Mouse (Mus musculus): ENCODE data around the gene Ksr1. TPM values are rescaled to one million over a fixed set of nuclear protein-coding genes. Genes with fewer than 3 reads are reported as not detected.
A peak's percentile ranks its signal among the peaks of the same experiment; 100 is the strongest.

Ksr1 gene
- polyA plus RNA-seq, 1 experiment from 2014 or later: 3.7 TPM

DNA sequence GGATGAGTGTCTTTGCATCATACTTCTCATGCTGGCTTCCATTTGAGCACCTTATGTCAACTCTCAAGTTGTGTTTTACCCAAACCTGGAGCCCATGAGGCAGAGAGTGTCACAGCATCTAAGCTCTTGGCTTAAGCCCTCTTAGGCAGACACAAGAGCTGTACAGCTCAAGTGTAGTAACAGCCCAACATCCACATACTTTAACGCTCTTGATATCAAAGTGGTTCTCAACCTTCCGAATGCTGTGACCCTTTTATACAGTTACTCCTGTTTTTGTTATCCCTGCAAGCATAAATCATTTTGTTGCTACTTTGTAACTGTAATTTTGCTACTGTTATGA, 80.0 kb downstream of the Ksr1 start:
- H3K9me3 ChIP-seq: no peaks in the 10 kb centered on the region
- H3K27ac ChIP-seq: no peak overlapping the region
- 93% methylated on average over 2 of the region's 2 CpGs for WGBS

DNA sequence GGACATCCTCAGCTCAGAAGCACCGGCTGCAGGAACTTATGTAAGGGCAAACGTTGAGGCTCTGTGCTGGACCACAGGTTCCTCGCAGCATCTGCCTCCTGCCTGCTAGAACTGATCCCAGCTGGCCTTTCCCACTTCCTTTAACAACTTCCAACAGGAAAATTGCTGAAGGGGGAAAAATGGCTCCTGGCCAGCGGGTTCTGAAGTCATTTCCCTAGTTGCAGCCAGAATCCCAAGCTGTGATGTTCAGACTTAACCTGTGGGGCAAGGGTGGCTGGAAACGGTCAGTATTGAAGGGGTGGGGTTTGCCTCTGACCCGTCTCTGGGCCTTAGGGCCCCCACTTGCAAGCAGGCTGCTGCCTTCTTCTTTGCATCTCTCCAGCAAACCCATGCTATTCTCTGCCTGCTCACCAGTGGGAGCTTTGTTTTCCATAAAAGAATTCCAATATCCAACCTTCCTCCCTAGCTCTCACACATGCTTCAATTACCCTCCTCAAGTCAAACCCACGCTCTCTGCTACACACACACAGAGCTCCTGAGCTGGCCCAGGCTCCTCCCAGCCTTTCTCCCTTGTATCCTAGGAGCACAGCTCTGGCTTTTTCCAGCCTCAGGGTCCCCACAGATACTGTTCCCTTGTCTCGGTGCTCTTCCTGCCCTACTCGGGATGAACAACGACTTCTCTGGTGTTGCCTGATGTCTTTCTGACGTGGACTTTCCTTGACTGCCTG, 80.6 kb downstream of the Ksr1 start:
- H3K27ac ChIP-seq: no peak overlapping the region
- no peak overlapping the region for H3K4me2 ChIP-seq (replicated peaks)
- H3K9ac ChIP-seq: no peak overlapping the region
- WGBS: 72% methylated on average over 11 of the region's 11 CpGs
- peaks cover 10% of the 10 kb centered on the region; the same call in 1 of the 2 replicates for H3K4me1 ChIP-seq
- no peak for ATAC-seq (ENCODE audit: low FRiP score, low read depth)
- H3K9me3 ChIP-seq: no peaks in the 10 kb centered on the region
- H3K36me3 ChIP-seq: no peaks in the 10 kb centered on the region
- no peaks in the 10 kb centered on the region for H3K27me3 ChIP-seq (replicated peaks)
- H3K4me3 ChIP-seq: no peak overlapping the region

More for the DNA sequence above, 80.0 kb downstream of the Ksr1 start:
- Histone ChIP-seq H3K4me1 (peaks cover 10% of the 10 kb centered on the region; the same call in 1 of the 2 replicates), H3K27me3 (replicated peaks) (no peaks in the 10 kb centered on the region), H3K36me3 (no peaks in the 10 kb centered on the region), H3K4me3 (no peak overlapping the region), H3K4me2 (replicated peaks) (no peak overlapping the region), H3K9ac (no peak overlapping the region)
- ATAC-seq (ENCODE audit: low FRiP score, low read depth): no peak

DNA sequence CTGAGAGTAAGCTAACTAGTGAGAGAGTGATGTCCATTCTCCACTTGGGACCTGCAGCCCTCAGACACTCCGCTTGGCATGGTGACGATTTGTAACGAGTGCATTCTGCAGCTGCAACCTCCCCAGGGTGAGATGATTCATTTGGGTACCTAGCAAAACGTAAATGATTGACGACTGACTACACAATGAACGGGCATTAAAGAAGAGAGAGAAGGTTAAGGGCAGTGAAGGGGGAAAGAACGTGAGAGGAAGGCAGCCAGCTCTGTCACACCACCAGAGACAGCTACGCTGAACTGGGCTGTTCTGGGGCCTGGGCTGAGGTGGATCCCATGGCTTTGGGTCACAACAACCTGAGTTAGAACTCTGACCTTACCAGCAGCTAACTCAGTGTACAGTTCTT, 81.9 kb downstream of the Ksr1 start:
- Histone ChIP-seq H3K27me3 (replicated peaks) (no peaks in the 10 kb centered on the region), H3K9me3 (no peaks in the 10 kb centered on the region), H3K9ac (no peak overlapping the region), H3K4me2 (replicated peaks) (no peak overlapping the region), H3K4me1 (0 out of 2 replicates have a peak, but pooled peaks cover 10% of the 10 kb centered on the region), H3K27ac (no peak overlapping the region), H3K4me3 (no peak overlapping the region), H3K36me3 (no peaks in the 10 kb centered on the region)
- WGBS: 59% methylated on average over 8 of the region's 8 CpGs
- ATAC-seq (ENCODE audit: low FRiP score, low read depth): no peak

DNA sequence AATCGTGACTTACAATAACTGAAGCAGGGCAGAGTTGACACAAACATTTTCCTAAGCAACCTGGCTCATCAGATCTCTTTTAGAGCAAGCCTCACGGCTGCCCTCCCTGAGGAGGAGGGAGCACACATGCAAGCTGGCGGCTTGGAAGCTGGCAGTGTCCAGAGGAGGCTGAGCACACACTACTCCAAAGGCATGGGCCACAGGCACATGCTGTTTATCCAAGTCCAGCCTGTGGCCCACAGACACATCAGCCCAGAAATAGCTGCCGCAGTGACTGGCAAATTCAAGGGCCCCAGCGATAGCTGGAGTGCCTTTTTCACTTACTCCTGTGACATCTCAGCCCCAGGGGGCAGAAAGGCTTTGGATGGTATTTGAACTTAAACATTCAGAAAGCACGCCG, 82.6 kb downstream of the Ksr1 start:
- no peak overlapping the region for H3K27ac ChIP-seq

DNA sequence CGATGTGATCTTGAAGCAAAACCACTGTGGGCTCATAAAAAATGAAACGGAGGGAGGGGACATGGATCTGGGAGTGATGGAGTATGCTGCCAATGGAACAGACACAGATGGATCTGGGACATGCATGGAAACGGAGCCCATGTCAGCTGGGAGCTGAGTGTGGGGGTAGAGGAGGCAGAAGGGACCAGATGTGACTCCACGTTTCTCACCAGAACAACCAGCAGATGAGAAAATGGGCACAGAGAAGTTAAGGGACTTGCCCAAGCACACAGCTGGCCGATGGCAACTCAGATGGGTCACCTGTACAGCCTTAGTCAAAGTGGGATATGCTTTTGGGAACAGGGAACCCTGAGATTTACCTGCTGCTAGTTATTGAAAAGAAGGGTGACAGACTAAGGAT, 83.3 kb downstream of the Ksr1 start:
- Histone ChIP-seq H3K27me3 (replicated peaks) (no peaks in the 10 kb centered on the region), H3K4me2 (replicated peaks) (no peak overlapping the region), H3K36me3 (no peaks in the 10 kb centered on the region), H3K4me3 (no peak overlapping the region), H3K27ac (no peak overlapping the region), H3K4me1 (0 out of 2 replicates have a peak, but pooled peaks cover 11% of the 10 kb centered on the region), H3K9me3 (no peaks in the 10 kb centered on the region), H3K9ac (no peak overlapping the region)
- ATAC-seq (ENCODE audit: low FRiP score, low read depth): no peak
- WGBS: 76% methylated on average over 5 of the region's 5 CpGs

More for the DNA sequence above, 82.6 kb downstream of the Ksr1 start:
- Histone ChIP-seq H3K4me3 (no peak overlapping the region), H3K9me3 (no peaks in the 10 kb centered on the region), H3K4me2 (replicated peaks) (no peak overlapping the region), H3K9ac (no peak overlapping the region), H3K36me3 (no peaks in the 10 kb centered on the region), H3K27me3 (replicated peaks) (no peaks in the 10 kb centered on the region), H3K4me1 (0 out of 2 replicates have a peak, but pooled peaks cover 10% of the 10 kb centered on the region)
- WGBS: 86% methylated on average over 7 of the region's 7 CpGs
- ATAC-seq (ENCODE audit: low FRiP score, low read depth): no peak

DNA sequence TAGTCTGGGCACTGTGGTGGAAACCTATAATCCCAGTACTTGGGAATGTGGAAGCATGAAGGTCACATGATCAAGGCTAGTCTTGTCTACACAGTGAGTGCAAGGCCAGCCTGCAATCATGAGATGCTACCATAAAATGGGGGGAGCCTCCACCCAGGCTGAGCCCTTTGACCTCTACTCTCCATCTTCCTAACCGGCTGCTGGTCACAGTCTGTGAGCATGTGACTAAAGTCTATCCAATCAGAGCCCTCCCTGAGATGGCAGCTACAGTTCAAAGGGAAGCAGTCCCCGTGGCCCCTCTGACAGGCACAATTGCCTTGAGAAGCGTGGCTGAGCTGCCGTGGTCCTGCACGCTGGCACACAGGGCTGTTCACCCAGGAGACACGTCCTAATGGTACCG, 84.4 kb downstream of the Ksr1 start:
- H3K36me3 ChIP-seq: no peaks in the 10 kb centered on the region
- no peak for ATAC-seq (ENCODE audit: low FRiP score, low read depth)
- H3K27me3 ChIP-seq (replicated peaks): no peaks in the 10 kb centered on the region
- H3K4me1 ChIP-seq: peaks cover 22% of the 10 kb centered on the region
- no peak overlapping the region for H3K4me2 ChIP-seq (replicated peaks)
- no peak overlapping the region for H3K9ac ChIP-seq
- 29% methylated on average over 7 of the region's 7 CpGs for WGBS
- no peak overlapping the region for H3K27ac ChIP-seq
- H3K4me3 ChIP-seq: no peak overlapping the region
- no peaks in the 10 kb centered on the region for H3K9me3 ChIP-seq

DNA sequence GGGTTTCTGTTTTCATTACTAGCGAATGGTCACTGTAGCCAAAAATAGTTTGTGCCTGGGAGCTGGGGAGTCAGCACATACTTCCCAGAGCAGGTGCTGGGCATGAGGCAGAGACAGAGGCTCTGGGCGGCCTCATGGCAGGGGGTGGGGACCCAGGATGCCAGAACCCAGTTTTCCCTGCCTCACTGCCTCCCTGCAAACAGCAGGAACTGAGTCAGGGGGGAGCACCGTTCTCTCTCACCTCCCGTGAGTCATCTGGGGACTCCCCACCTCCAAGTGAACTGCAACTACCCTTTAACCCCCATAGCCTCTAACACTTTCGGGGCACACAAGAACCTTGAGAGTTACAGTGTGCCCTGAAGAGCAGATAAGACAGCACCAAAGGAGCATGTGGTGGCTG, 86.4 kb downstream of the Ksr1 start:
- Histone ChIP-seq H3K36me3 (no peaks in the 10 kb centered on the region), H3K9ac (no peak overlapping the region), H3K4me3 (no peak overlapping the region), H3K9me3 (no peaks in the 10 kb centered on the region), H3K27me3 (replicated peaks) (no peaks in the 10 kb centered on the region), H3K4me1 (peaks cover 25% of the 10 kb centered on the region), H3K4me2 (replicated peaks) (no peak overlapping the region), H3K27ac (no peak overlapping the region)
- 78% methylated on average over 5 of the region's 5 CpGs for WGBS
- no peak for ATAC-seq (ENCODE audit: low FRiP score, low read depth)

DNA sequence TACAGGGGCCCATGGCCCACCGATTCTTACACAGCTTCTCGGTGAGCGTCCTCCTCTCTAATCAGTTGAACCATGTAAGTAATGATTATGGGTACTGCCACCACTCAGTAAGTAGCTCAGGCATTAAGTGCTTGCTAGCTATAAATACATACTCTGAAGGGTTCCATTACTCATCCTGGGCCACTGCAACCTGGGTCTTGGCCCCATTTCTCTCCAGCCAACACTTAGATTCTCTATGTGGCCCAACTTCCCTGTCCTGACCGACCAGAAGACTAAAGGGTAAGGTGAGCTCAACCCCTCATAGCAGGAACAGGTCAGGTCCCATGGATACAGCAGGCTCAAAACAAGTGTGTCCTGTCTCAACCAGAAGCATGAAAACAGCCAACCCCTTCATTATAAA, 87.1 kb downstream of the Ksr1 start:
- peaks cover 32% of the 10 kb centered on the region for H3K4me1 ChIP-seq
- 83% methylated on average over 4 of the region's 4 CpGs for WGBS

DNA sequence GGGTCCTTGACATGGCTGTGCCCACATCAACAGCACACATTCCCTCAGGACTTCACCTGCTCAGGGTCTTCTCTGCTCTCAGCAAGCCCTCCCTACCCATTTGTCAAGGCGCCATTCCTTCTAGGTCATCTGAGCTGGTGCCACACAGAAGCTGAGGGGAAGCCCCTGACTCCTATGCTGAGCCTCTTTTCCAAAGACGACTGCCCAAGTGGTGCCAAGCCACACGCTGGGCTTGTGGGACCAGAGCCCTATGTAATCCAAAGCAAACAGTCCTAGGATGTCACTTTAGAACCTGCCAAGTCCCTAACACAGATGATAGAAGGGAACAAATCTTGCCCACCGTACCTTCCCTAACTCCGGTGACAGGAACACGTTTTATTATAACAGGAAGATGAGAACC, 87.6 kb downstream of the Ksr1 start:
- Histone ChIP-seq H3K4me3 (no peak overlapping the region), H3K4me1 (peaks cover 32% of the 10 kb centered on the region), H3K27me3 (replicated peaks) (no peaks in the 10 kb centered on the region)

More for the DNA sequence above, 87.1 kb downstream of the Ksr1 start:
- ATAC-seq (ENCODE audit: low FRiP score, low read depth): no peak
- Histone ChIP-seq H3K36me3 (no peaks in the 10 kb centered on the region), H3K9me3 (no peaks in the 10 kb centered on the region), H3K4me3 (no peak overlapping the region), H3K27me3 (replicated peaks) (no peaks in the 10 kb centered on the region), H3K9ac (no peak overlapping the region), H3K4me2 (replicated peaks) (no peak overlapping the region), H3K27ac (no peak overlapping the region)

DNA sequence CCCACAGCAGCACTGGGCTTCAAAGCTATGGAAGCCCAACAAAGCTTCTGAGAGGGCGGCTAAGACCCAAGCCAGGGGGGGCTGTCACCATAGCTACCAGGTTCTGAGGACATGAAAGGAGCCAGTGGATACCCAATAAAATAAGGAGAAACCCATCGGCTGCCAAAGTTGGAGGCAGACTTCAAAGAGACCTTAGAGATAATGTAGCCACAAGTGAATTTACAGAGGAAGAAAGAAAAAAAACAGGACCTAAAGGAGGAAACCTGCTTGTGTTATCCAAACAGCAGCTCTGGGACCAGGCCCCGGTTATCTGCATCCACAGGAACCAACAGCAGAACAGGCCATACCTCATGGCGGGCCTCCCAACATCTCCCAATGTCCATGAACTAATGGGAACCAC, 88.4 kb downstream of the Ksr1 start:
- 39% methylated on average over 4 of the region's 4 CpGs for WGBS
- Histone ChIP-seq H3K4me2 (replicated peaks) (no peak overlapping the region), H3K9ac (no peak overlapping the region), H3K4me1 (peaks cover 33% of the 10 kb centered on the region), H3K4me3 (no peak overlapping the region), H3K9me3 (no peaks in the 10 kb centered on the region), H3K36me3 (no peaks in the 10 kb centered on the region), H3K27ac (no peak overlapping the region), H3K27me3 (replicated peaks) (no peaks in the 10 kb centered on the region)
- no peak for ATAC-seq (ENCODE audit: low FRiP score, low read depth)

More for the DNA sequence above, 87.6 kb downstream of the Ksr1 start:
- WGBS: 86% methylated on average over 6 of the region's 6 CpGs
- Histone ChIP-seq H3K27ac (no peak overlapping the region), H3K9ac (no peak overlapping the region), H3K9me3 (no peaks in the 10 kb centered on the region), H3K4me2 (replicated peaks) (no peak overlapping the region), H3K36me3 (no peaks in the 10 kb centered on the region)
- ATAC-seq (ENCODE audit: low FRiP score, low read depth): no peak

DNA sequence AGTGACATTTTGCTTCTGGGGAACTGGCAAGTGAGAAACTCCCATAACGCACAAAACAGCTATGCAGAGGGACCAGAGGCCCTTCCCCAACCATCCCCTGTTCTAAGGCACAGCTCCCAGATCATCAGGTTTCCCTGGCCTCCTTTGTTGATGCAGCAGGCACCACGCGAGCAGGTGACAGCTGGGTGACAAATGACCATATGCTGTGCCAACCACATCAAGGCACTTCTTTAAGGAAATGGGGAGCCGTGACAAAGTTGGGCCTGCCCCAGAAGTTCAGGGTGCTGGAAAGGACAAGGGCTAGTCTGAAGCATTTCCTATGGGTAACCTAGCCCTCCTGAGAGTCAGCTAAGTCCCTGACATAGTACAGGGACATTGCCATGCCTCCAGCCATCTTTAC, 89.3 kb downstream of the Ksr1 start:
- ATAC-seq (ENCODE audit: low FRiP score, low read depth): no peak
- 30% methylated on average over 4 of the region's 4 CpGs for WGBS
- no peaks in the 10 kb centered on the region for H3K36me3 ChIP-seq
- no peak overlapping the region for H3K27ac ChIP-seq
- H3K9ac ChIP-seq: no peak overlapping the region
- H3K4me1 ChIP-seq: peaks cover 32% of the 10 kb centered on the region
- H3K4me3 ChIP-seq: no peak overlapping the region
- no peak overlapping the region for H3K4me2 ChIP-seq (replicated peaks)
- no peaks in the 10 kb centered on the region for H3K9me3 ChIP-seq
- no peaks in the 10 kb centered on the region for H3K27me3 ChIP-seq (replicated peaks)

DNA sequence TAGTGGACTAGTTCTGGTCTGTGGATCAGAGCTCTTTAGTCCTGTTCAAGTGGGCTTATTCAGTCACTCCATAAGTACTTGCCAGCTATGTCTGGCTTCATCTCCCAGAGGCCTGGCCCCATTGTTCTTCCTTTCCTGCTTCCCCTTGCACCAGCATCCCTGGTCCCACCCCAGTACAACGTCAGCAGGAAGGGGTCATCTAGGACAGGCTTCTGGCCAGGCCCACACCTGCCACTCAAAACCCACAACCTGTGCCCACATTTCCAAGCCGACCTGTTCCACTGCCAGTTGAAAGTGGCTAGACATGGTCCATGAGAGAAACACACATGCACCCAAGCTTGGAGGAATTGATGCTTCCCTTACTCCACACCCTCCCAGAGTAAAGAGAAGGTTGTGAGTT, 90.2 kb downstream of the Ksr1 start:
- WGBS: 81% methylated on average over 2 of the region's 2 CpGs
- ATAC-seq (ENCODE audit: low FRiP score, low read depth): no peak
- Histone ChIP-seq H3K9me3 (no peaks in the 10 kb centered on the region), H3K27me3 (replicated peaks) (no peaks in the 10 kb centered on the region), H3K4me2 (replicated peaks) (no peak overlapping the region), H3K4me3 (no peak overlapping the region), H3K9ac (no peak overlapping the region), H3K27ac (no peak overlapping the region), H3K36me3 (no peaks in the 10 kb centered on the region), H3K4me1 (peaks cover 31% of the 10 kb centered on the region)

DNA sequence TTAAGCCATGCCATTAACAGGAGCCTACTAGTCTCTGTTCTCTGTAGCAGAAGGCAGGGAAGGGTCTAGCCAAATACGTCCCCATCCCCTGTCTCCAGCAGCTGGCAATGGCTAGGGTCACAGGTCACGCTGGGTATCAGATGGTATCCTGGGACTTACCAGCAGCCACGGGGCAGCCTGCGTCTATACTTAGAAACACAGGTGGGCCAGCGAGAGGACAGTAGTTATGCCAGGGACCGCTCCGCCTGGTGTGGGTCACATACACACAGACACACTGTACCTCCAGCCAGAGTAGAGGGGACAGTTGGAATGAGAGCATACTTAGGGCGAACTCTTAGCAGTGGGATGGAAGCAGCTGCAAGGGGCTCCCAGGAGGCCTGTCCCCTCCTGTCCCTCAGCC, 91.0 kb downstream of the Ksr1 start:
- Histone ChIP-seq H3K9ac (no peak overlapping the region), H3K9me3 (no peaks in the 10 kb centered on the region), H3K4me1 (peaks cover 31% of the 10 kb centered on the region), H3K36me3 (no peaks in the 10 kb centered on the region), H3K4me2 (replicated peaks) (no peak overlapping the region), H3K4me3 (no peak overlapping the region), H3K27ac (no peak overlapping the region), H3K27me3 (replicated peaks) (no peaks in the 10 kb centered on the region)
- 0 out of 2 replicates have a peak, but pooled peaks have one; percentile 7 for ATAC-seq (ENCODE audit: low FRiP score, low read depth)
- WGBS: 73% methylated on average over 8 of the region's 8 CpGs
